Mouse (Mus musculus) adipocyte (in vitro differentiated cells): ENCODE data around the gene Zfp69.

Source experiments
- DNase-seq: peaks from one replicate; pipeline ENCODE4 v3.0.0-alpha.2; 2016; ENCODE audit warnings: low spot score

Zfp69 gene

DNA sequence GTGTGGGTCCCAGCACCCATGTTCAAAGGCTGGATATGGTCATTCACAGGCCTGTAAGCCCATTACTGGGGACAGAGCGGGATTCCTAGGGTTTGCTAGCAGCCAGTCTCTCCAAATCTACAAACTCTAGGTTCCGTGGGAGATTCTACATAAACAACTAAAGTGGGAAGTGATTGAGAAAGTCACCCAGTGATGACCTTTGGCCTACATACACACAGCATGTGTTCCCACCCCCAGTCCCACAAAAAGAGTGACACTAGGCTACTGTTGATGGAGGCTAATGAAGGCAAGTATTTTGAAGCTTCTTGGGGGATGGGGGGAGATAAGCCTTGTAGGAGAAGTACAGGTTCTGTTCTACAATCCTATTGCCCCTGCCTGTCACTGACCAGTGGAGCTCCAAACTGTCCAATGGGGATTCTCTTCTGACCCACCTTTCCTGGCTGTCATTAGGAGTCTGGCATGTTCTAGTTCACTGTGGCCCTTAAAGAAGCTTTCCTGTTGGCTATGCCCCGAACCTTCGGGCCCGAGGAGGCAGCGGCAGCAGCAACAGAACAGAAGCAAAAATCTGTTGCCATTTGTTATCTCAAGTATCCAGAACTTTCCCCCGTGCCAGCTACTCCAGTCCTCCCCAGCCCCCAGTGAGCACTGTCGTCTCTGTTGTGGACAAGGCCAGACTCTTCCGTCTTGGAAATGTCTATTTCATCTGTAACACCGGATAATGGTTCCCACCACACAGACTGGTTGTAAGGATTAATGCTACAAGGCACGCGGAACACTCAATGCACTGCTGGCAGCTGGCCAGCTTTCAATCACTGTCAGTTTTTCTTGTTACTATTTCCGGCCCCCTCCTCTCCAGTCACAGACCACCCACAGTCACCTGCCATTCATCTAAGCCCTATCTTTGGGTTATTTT is 66.0 kb downstream of the Zfp69 start:
- no peak for DNase-seq

DNA sequence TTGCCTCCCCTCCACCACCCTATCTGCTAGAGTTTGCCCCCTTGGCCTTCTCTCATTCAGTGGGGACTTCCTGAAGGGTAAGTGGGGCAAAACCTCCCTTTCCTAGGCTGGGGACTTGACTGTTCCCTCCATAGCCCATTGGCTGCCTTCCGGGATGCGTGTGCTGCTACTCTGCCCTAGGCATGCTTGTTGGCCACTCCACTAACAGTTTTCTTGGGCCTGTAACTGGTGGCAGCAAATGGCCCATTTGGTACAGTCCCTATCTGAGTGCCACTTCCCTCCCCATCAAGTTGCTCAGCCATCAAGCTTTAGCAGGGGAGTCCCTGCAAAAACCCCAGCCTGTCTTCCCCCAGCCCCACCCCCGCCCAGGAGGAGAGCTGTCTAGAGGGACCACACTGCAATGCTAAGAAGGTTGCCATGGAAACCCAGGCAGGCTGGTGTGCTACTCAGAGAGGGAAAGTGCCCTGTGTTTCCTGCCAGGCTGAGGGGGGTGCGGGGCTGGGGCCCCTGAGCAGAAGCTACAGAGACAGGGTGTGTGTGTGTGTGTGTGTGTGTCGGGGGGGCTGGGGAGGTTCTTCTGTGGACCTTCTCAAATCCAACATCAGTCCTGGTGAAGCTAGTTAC is 69.4 kb downstream of the Zfp69 start:
- DNase-seq, result no peak

DNA sequence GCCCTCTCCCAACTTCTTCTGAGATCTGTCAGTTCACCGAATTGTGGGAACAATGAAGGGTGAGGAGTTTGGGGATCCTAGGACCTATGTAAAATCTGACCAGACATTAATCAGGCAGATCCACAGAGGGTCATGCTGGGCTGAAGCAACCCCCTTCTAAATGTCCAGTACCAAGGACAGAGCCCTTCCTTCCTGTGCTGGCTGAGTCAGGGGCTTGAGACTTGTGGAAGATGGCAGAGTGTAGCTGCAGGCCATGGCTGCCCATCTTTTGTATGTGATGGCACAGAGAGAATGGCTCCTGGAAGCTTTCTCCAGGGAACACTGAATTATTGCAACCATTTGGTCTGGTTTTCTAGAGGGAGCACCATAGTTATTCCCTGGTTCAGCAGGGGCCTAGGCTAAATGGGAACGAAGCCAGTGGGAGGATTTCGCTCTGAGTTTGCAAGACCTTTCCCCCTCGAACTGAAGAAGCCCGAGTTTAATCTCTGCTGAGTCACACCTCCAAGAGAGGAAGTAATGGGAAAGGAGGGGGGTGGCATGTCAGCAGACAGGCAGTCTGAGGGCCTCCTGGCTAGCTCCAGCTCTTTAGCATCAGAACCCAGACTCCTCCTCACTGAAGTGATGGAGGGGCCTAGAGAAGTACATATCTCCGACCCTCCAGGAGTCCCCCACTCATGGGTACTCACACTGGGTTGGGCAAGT is 70.6 kb downstream of the Zfp69 start:
- DNase-seq, result peak; percentile 10
